Comparison of ENCODE assay signal across 22 mouse cellular contexts in genomic region chr8:11056175-11056563, GRCm38 (mm10). TPM values are rescaled to one million over a fixed set of nuclear protein-coding genes. Genes with fewer than 3 reads are reported as not detected.
A peak's percentile ranks its signal among the peaks of the same experiment; 100 is the strongest.
DNase-seq lines count a peak whose midpoint lies in the region; ATAC-seq and TF ChIP-seq lines count a peak whose summit lies in the region.
"Had no signal": no experiment of that assay in that cellular context is flagged by ENCODE, and none has a peak within 500 bp of the region (broad histone marks: within the 10 kb centered on the region; RNA-seq: fewer than 3 reads in every experiment).

No protein-coding gene starts in this region.

- intact Hi-C loops in left cerebral cortex, adult 2 months (cut with DNase I) = no loop called here

- peak overlapping the region; percentile 24; the same call in 1 of the 2 replicates for H3K27ac ChIP-seq in liver, embryonic 15.5 days (replicated peaks)
- H3K27ac ChIP-seq in liver, embryonic 11.5 days (ENCODE audit: low read depth, low read length) = no peak overlapping the region
- H3K27ac ChIP-seq in stomach, postnatal 0 days (replicated peaks) = peak overlapping the region; percentile 91
- no peak overlapping the region for H3K27ac ChIP-seq in left cerebral cortex, adult 2 months
- H3K27ac ChIP-seq: embryonic facial prominence, embryonic 10.5 days; hindbrain, embryonic 12.5 days; midbrain, embryonic 12.5 days had no signal

- H3K9me3 ChIP-seq in liver, embryonic 15.5 days (replicated peaks) = no peaks in the 10 kb centered on the region
- H3K9me3 ChIP-seq in liver, embryonic 11.5 days (ENCODE audit: control insufficient read depth, low read length) = no peaks in the 10 kb centered on the region
- H3K9me3 ChIP-seq in stomach, postnatal 0 days (ENCODE audit: control insufficient read depth, low read length) = no peaks in the 10 kb centered on the region
- H3K9me3 ChIP-seq: embryonic facial prominence, embryonic 10.5 days; heart, embryonic 12.5 days; hindbrain, embryonic 12.5 days; midbrain, embryonic 12.5 days had no signal

- H3K36me3 ChIP-seq in liver, embryonic 15.5 days (replicated peaks) = no peaks in the 10 kb centered on the region
- no peaks in the 10 kb centered on the region for H3K36me3 ChIP-seq in liver, embryonic 11.5 days (ENCODE audit: control insufficient read depth, insufficient read depth, low read length)
- no peaks in the 10 kb centered on the region for H3K36me3 ChIP-seq in stomach, postnatal 0 days (ENCODE audit: control insufficient read depth, insufficient read depth, low read length)
- H3K36me3 ChIP-seq: embryonic facial prominence, embryonic 10.5 days; heart, embryonic 12.5 days; hindbrain, embryonic 12.5 days; midbrain, embryonic 12.5 days had no signal

- DNase-seq in liver, embryonic 11.5 days (ENCODE audit: low spot score) = no peak
- DNase-seq in urinary bladder, postnatal 25 days (ENCODE audit: low spot score) = peak; percentile 57
- no peak for DNase-seq in urinary bladder, adult 2 months (ENCODE audit: low spot score)
- DNase-seq in large intestine, adult 2 months (ENCODE audit: low read depth, low spot score) = peak; percentile 72
- peak; percentile 86 for DNase-seq in stomach, postnatal 0 days (ENCODE audit: low spot score)
- no peak for DNase-seq in left cerebral cortex, adult 2 months (ENCODE audit: extremely low spot score in 1 of 2, low spot score in 2 of 2)
- DNase-seq: adrenal gland, adult 2 months; cerebellum, adult 11-12 months; cerebellum, postnatal 10 days; gastrocnemius, postnatal 25 days; heart, adult 18-20 months; heart, postnatal 14 days; layer of hippocampus, adult 9-11 months; lung, postnatal 14 days; retina, postnatal 1 day; right cerebral cortex, postnatal 25 days had no signal

- no peak for ATAC-seq in liver, embryonic 15.5 days (ENCODE audit: insufficient read depth)
- ATAC-seq in liver, embryonic 11.5 days (replicated peaks; ENCODE audit: low FRiP score) = no peak
- ATAC-seq in stomach, postnatal 0 days (ENCODE audit: low FRiP score, low TSS enrichment) = peak; percentile 88
- ATAC-seq: forebrain, embryonic 16.5 days had no signal

- no peak overlapping the region for H3K4me3 ChIP-seq in liver, embryonic 15.5 days (replicated peaks)
- H3K4me3 ChIP-seq in liver, embryonic 11.5 days (ENCODE audit: low read depth, low read length) = no peak overlapping the region
- no peak overlapping the region for H3K4me3 ChIP-seq in stomach, postnatal 0 days (ENCODE audit: low read depth, low read length)
- no peak overlapping the region for H3K4me3 ChIP-seq in left cerebral cortex, adult 2 months
- H3K4me3 ChIP-seq: embryonic facial prominence, embryonic 10.5 days; heart, embryonic 12.5 days; hindbrain, embryonic 12.5 days; midbrain, embryonic 12.5 days had no signal

- no peak for TF ChIP-seq CTCF in stomach, postnatal 0 days (IDR thresholded peaks at IDR 0.05; ENCODE audit: low read depth)
- TF ChIP-seq CTCF in left cerebral cortex, adult 2 months (IDR thresholded peaks at IDR 0.05) = no peak

- TF ChIP-seq EP300 in stomach, postnatal 0 days (optimal IDR thresholded peaks at IDR 0.05) = no peak

- no peak overlapping the region for H3K9ac ChIP-seq in liver, embryonic 15.5 days
- H3K9ac ChIP-seq in liver, embryonic 11.5 days (ENCODE audit: low read depth, low read length) = no peak overlapping the region
- H3K9ac ChIP-seq in stomach, postnatal 0 days (ENCODE audit: low read length) = no peak overlapping the region
- H3K9ac ChIP-seq: heart, embryonic 12.5 days; hindbrain, embryonic 12.5 days; midbrain, embryonic 12.5 days had no signal

- H3K4me1 ChIP-seq in liver, embryonic 15.5 days (replicated peaks) = peaks cover 4% of the 10 kb centered on the region
- H3K4me1 ChIP-seq in liver, embryonic 11.5 days (replicated peaks; ENCODE audit: control insufficient read depth, insufficient read depth, low read length) = 0 out of 2 replicates have a peak, but pooled peaks cover 7% of the 10 kb centered on the region
- H3K4me1 ChIP-seq in stomach, postnatal 0 days (replicated peaks; ENCODE audit: control insufficient read depth, insufficient read depth) = no peaks in the 10 kb centered on the region; the same call in 1 of the 2 replicates
- H3K4me1 ChIP-seq: heart, embryonic 12.5 days; midbrain, embryonic 12.5 days had no signal

- H3K4me2 ChIP-seq in liver, embryonic 15.5 days = no peak overlapping the region
- H3K4me2 ChIP-seq in liver, embryonic 11.5 days = no peak overlapping the region
- no peak overlapping the region for H3K4me2 ChIP-seq in stomach, postnatal 0 days (replicated peaks; ENCODE audit: low read depth)
- H3K4me2 ChIP-seq: heart, embryonic 12.5 days; hindbrain, embryonic 12.5 days; midbrain, embryonic 12.5 days had no signal

- no peaks in the 10 kb centered on the region for H3K27me3 ChIP-seq in liver, embryonic 15.5 days
- peaks cover 2% of the 10 kb centered on the region; the same call in 1 of the 2 replicates for H3K27me3 ChIP-seq in liver, embryonic 11.5 days (replicated peaks; ENCODE audit: control insufficient read depth, insufficient read depth, low read length)
- no peaks in the 10 kb centered on the region for H3K27me3 ChIP-seq in stomach, postnatal 0 days (ENCODE audit: control insufficient read depth, insufficient read depth, low read length)
- H3K27me3 ChIP-seq: heart, embryonic 12.5 days; hindbrain, embryonic 12.5 days; midbrain, embryonic 12.5 days had no signal

- WGBS in liver, embryonic 15.5 days (ENCODE audit: insufficient replicate concordance) = 64% methylated on average over 8 of the region's 8 CpGs
- WGBS in liver, embryonic 11.5 days = 82% methylated on average over 8 of the region's 8 CpGs
- 33% methylated on average over 8 of the region's 8 CpGs for WGBS in large intestine, adult 2 months
- 47% methylated on average over 8 of the region's 8 CpGs for WGBS in stomach, postnatal 0 days

RNA-seq across cellular contexts. Expression of gene Irs2, which starts 47.9 kb away (rescaled TPM):
- 4.0 and 5.2 TPM in 2 replicates for polyA plus RNA-seq in liver, embryonic 15.5 days (2015; fragmentation: Nextera tagmentation; extraction: Ambion mirVana)
- 8.3 and 8.9 TPM in 2 replicates for polyA plus RNA-seq in liver, embryonic 11.5 days (2014; fragmentation: Nextera tagmentation; extraction: Ambion mirVana)
- 8.5 and 13.4 TPM in 2 replicates for polyA plus RNA-seq in urinary bladder, adult 2 months (2012; rRNA removed)
- 5.9 and 11.2 TPM in 2 replicates for polyA plus RNA-seq in large intestine, adult 2 months (2012; rRNA removed)
- polyA plus RNA-seq in stomach, postnatal 0 days (2015; fragmentation: Nextera tagmentation; extraction: Ambion mirVana) = 3.3 and 3.9 TPM in 2 replicates
- 100 to 1,000 TPM in 1 of 2 experiments, 10 to 100 TPM in 1; 67.1 to 111 TPM for total RNA-seq in left cerebral cortex, adult 2 months (2021)

Comparison
In these comparisons a context has a peak if more than half of its experiments do, and no peak if none do; other contexts are left out.
1. H3K27ac ChIP-seq: peak in liver, embryonic 15.5 days (single experiment) and stomach, postnatal 0 days (single experiment); none in liver, embryonic 11.5 days (single experiment) and left cerebral cortex, adult 2 months (single experiment).
2. DNase-seq: peak in urinary bladder, postnatal 25 days (single experiment), large intestine, adult 2 months (single experiment) and stomach, postnatal 0 days (single experiment); none in liver, embryonic 11.5 days (single experiment), urinary bladder, adult 2 months (single experiment) and left cerebral cortex, adult 2 months (0 of 2).